Mouse (Mus musculus): ENCODE measurements around the gene Iqcc. TPM values are rescaled to one million over a fixed set of nuclear protein-coding genes. Genes with fewer than 3 reads are reported as not detected.

The Iqcc gene
- polyA plus RNA-seq (2012; ENCODE audit: insufficient read depth, low replicate concordance) = 9.7 TPM in 1 of 2 replicates, not detected in the other

DNA sequence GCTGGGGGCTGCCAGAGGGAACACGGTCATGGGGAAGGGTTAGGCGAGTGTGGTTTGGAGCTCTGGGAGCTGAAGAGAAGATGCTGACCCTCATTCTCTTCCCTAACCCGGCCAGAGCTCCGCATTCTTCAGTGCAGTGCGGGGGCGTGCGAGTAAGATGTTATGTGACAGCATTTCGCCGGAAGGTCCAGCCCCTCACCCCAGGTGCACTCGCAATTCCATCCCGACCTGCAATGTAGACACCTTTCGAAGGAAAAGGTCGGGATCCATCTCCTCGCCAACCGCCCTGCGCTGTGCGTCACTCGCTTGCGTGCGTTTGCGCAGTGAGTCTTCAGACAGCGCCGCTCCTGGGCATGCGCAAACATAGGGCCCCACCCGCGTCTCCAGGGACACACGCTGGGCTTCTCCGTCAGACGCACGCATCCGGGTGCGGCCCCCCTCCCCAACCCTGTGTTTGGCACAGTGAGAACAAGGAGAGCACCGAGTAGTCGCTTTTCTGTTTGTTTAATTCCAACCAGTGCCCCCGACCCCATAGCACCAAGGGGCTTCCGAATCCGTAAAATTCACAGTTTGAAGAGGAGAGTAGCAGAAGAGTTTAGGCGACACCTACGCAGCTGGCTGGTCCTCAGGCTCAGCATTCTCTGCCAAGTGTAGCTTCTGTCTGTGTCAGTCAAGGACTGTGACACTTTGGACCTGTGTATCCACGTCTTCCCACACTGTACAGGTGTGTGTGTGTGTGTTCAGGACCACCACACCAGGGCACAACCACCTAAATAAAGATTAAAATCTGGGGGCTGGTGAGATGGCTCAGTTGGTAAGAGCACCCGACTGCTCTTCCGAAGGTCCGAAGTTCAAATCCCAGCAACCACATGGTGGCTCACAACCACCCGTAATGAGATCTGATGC, at the start of gene Iqcc:
TSS of gene Iqcc (minus strand) at position 314 of the 906 bp plus-strand sequence.
- Histone ChIP-seq H3K27me3 (replicated peaks) (no peaks in the 10 kb centered on the region), H3K9me3 (no peaks in the 10 kb centered on the region), H3K4me1 (peaks cover 58% of the 10 kb centered on the region), H3K36me3 (replicated peaks; ENCODE audit: low read length) (peaks cover 52% of the 10 kb centered on the region), H3K4me3 (replicated peaks) (peak within 1 kb of the TSS; percentile 99)
- TF ChIP-seq GATA1 (IDR thresholded peaks at IDR 0.05; ENCODE audit: borderline replicate concordance, low read length) (no peak), FLI1 (IDR thresholded peaks at IDR 0.05; ENCODE audit: low read length) (no peak)

DNA sequence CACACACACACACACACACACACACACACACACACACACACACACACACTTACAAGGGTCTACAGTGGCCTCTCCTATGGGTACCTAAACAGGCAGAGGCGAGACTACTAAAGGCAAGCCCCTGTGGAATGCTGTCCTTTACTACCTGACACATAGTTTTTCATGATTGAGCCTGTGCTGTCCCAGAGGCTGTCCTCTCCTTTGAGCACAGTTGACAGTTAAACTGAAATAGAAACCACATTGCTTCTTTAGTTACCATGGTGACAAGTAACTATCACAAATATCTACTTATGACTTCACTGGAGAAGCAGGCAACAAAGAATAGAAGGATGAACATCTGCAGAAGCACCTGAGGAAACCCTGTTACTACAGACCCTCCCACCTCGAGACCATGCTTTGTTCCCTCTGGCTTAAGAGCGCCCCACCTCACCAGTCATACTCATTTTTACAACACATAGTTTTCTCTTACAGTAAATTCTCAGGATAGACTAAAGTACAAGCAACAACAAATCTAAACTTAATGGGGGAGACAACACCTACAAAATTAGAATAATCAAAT, 43.4 kb upstream of the Iqcc start:
- H3K9me3 ChIP-seq = no peaks in the 10 kb centered on the region
- peaks cover 63% of the 10 kb centered on the region for H3K36me3 ChIP-seq (replicated peaks; ENCODE audit: low read length)
- no peak overlapping the region for H3K4me3 ChIP-seq (replicated peaks)
- no peak for TF ChIP-seq GATA1 (IDR thresholded peaks at IDR 0.05; ENCODE audit: borderline replicate concordance, low read length)
- no peak for TF ChIP-seq FLI1 (IDR thresholded peaks at IDR 0.05; ENCODE audit: low read length)
- no peaks in the 10 kb centered on the region for H3K27me3 ChIP-seq (replicated peaks)
- peaks cover 21% of the 10 kb centered on the region for H3K4me1 ChIP-seq

DNA sequence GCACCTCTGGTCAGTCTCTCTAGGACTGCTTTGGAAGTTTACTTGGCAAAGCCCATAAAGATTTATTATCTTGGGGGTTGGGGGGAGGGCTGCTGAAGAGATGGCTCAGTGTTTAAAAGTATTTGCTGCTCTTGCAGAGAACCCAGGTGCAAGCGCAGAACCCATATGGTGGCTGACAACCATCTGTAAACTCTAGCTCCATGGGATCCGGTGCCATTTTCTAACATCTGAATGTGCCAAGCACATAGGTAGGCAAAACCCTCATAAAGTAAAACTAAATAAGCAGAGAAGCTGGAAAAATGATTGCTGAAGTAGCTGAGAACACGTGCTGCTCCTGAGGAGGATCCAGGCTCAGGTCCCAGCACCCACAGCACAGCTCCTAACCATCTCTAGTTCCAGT, 42.7 kb upstream of the Iqcc start:
- TF ChIP-seq GATA1 (IDR thresholded peaks at IDR 0.05; ENCODE audit: borderline replicate concordance, low read length) (no peak), FLI1 (IDR thresholded peaks at IDR 0.05; ENCODE audit: low read length) (no peak)
- Histone ChIP-seq H3K4me3 (replicated peaks) (no peak overlapping the region), H3K4me1 (peaks cover 21% of the 10 kb centered on the region), H3K9me3 (no peaks in the 10 kb centered on the region), H3K27me3 (replicated peaks) (no peaks in the 10 kb centered on the region), H3K36me3 (replicated peaks; ENCODE audit: low read length) (peaks cover 67% of the 10 kb centered on the region)

DNA sequence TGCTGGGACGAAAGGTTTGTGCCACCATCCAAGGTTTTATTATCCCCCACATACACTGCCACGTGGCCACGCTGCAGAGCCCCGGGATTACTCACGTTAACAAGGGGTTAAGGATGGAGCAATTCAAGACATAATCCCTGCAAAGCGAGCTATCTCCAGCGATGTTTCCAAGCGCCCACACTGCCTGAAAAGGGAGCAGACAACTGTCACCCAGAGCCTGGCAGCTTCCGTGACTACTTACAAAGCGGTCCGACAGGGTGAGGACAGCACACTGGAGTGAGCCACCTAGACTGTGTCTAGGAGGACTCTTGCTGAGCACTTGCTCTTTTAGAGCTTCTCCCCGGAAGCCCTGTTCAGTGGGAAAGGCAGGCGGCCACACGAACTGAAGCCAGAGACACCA, 35.9 kb upstream of the Iqcc start:
- TF ChIP-seq GATA1 (IDR thresholded peaks at IDR 0.05; ENCODE audit: borderline replicate concordance, low read length) = no peak
- no peak for TF ChIP-seq FLI1 (IDR thresholded peaks at IDR 0.05; ENCODE audit: low read length)
- Histone ChIP-seq H3K9me3 (no peaks in the 10 kb centered on the region), H3K27me3 (replicated peaks) (no peaks in the 10 kb centered on the region), H3K36me3 (replicated peaks; ENCODE audit: low read length) (peaks cover 94% of the 10 kb centered on the region), H3K4me1 (peaks cover 8% of the 10 kb centered on the region), H3K4me3 (replicated peaks) (no peak overlapping the region)

DNA sequence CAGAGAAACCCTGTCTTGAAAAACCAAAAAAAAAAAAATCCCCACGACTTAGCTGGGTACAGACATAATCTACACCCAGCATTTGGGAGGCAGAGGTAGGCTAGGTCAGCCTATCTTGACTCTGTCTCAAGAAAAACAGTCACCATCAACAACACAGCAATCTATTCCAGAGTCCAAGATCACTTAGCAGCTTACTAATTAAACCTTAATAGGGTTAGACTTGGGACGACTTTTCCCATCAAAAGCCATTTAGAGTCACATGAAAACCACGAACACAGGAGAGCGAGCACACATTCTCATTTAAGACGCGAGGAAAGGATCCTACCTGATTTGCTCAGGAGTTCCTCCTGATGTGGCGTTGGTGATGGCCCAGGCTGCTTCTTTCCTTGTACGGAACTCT, 31.5 kb upstream of the Iqcc start:
- Histone ChIP-seq H3K4me3 (replicated peaks) (no peak overlapping the region), H3K36me3 (replicated peaks; ENCODE audit: low read length) (peaks cover 97% of the 10 kb centered on the region), H3K4me1 (peaks cover 22% of the 10 kb centered on the region), H3K27me3 (replicated peaks) (no peaks in the 10 kb centered on the region), H3K9me3 (no peaks in the 10 kb centered on the region)
- no peak for TF ChIP-seq FLI1 (IDR thresholded peaks at IDR 0.05; ENCODE audit: low read length)
- no peak for TF ChIP-seq GATA1 (IDR thresholded peaks at IDR 0.05; ENCODE audit: borderline replicate concordance, low read length)

DNA sequence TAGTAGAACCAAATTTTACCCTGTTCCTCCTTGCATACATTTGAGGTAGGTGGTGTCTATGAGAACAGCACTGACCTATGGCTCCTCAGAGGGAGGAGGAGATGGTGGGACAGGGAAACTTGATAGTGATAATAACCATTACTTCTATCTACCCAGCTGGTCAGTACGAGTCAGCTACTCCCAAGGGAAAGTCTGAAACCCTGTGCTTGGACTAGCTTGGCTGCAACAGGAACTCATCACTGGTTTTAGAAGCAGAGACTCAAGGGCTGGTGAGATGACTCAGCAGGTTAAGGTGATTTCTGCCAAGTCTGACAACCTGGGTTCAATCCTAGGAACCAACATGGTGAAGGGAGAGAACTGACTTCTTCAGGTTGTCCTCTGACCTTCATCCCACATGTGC, 29.8 kb upstream of the Iqcc start:
- Histone ChIP-seq H3K4me1 (peaks cover 27% of the 10 kb centered on the region), H3K36me3 (replicated peaks; ENCODE audit: low read length) (peaks cover 97% of the 10 kb centered on the region)
- no peak for TF ChIP-seq FLI1 (IDR thresholded peaks at IDR 0.05; ENCODE audit: low read length)
- no peak for TF ChIP-seq GATA1 (IDR thresholded peaks at IDR 0.05; ENCODE audit: borderline replicate concordance, low read length)

DNA sequence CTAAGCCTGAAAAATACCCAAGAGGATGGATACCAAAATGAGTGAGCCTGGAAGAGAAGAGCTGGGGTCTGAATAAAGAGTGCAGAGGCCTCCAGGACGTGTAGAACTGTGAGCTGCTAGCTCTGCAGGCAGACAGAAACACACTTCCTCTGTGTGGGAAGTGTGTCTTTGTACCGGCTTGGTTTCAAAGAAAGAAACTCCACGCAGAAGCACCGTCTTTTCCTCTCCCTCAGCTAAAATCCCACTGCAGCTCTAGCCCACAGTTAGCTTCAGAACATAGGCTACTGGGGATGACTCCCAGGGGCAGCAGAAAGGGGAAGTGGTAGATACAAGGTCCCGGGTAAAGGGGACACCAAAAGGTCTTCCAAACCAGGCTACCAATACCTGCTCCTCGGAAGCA, 26.3 kb upstream of the Iqcc start:
- no peaks in the 10 kb centered on the region for H3K9me3 ChIP-seq
- peaks cover 26% of the 10 kb centered on the region for H3K4me1 ChIP-seq
- H3K4me3 ChIP-seq (replicated peaks) = no peak overlapping the region
- H3K36me3 ChIP-seq (replicated peaks; ENCODE audit: low read length) = peaks cover 72% of the 10 kb centered on the region
- no peaks in the 10 kb centered on the region for H3K27me3 ChIP-seq (replicated peaks)
- TF ChIP-seq GATA1 (IDR thresholded peaks at IDR 0.05; ENCODE audit: borderline replicate concordance, low read length) = no peak
- no peak for TF ChIP-seq FLI1 (IDR thresholded peaks at IDR 0.05; ENCODE audit: low read length)

More for the DNA sequence above, 29.8 kb upstream of the Iqcc start:
- no peak overlapping the region for H3K4me3 ChIP-seq (replicated peaks)
- no peaks in the 10 kb centered on the region for H3K9me3 ChIP-seq
- no peaks in the 10 kb centered on the region for H3K27me3 ChIP-seq (replicated peaks)

DNA sequence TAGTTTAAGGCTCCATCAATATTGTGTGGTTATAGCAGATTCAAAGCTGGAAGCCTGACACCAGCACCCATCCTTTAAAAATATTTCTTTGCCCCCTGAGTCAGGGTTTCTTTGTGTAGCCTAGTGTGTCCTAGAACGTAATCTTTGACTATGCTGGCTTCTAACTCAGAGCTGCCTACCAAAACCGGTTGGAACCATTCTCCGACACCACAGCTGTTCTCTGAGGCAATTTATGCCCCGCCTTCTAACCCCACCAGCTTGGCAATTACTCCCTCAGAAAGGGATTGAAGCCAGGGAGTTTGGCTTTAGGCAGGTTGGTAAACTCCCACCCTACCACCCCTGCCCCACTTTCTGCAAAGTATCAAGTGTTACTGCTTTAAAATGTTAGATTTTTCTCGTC, 22.9 kb upstream of the Iqcc start:
- Histone ChIP-seq H3K36me3 (replicated peaks; ENCODE audit: low read length) (peaks cover 62% of the 10 kb centered on the region), H3K27me3 (replicated peaks) (no peaks in the 10 kb centered on the region), H3K9me3 (no peaks in the 10 kb centered on the region), H3K4me3 (replicated peaks) (peak overlapping the region; percentile 95), H3K4me1 (peaks cover 48% of the 10 kb centered on the region)
- no peak for TF ChIP-seq GATA1 (IDR thresholded peaks at IDR 0.05; ENCODE audit: borderline replicate concordance, low read length)
- no peak for TF ChIP-seq FLI1 (IDR thresholded peaks at IDR 0.05; ENCODE audit: low read length)

DNA sequence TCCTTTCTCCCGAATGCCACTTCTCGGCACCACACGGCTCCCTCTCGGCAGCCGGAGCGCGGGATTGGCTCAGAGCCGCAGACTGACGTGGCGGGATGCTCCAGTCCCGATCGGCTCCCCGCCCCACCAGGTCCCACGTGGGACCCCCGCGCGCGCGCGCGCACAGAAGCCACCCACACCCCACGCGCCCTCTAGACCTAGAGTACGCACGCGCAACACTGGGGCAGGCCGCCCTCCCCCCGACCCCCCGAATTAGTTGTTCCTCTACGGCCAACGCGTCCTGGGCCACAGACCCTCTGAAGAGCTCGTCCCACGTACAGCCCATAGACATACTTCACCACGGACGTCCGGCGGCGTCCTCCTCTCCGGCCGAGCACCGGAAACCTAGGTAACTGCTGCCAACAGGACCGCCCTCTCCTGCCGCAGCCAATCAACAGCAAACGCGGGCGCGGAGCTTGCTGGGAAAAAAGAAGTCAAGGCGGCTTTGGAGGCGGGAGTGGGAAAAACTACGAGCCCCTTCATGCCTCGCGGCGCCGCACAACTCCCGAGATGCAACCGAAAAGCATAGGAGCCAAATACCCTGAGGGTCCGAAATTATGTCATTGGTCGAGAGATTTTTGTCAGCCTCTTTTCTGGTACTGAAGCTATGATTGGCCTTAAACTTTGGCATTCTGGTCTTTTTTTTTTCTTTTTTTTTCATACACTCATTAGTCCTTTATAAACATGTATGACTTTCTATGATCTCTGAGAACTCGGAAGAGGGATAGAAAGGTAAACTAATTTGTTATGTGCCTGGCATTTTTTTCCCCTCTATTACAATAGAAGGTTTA, 22.0 kb upstream of the Iqcc start, which contains the start of gene Txlna:
TSS of gene Txlna (minus strand) at position 428 of the 830 bp plus-strand sequence.
- Histone ChIP-seq H3K9me3 (no peaks in the 10 kb centered on the region), H3K36me3 (replicated peaks; ENCODE audit: low read length) (peaks cover 62% of the 10 kb centered on the region), H3K27me3 (replicated peaks) (no peaks in the 10 kb centered on the region), H3K4me1 (peaks cover 46% of the 10 kb centered on the region), H3K4me3 (replicated peaks) (peak within 1 kb of the TSS; percentile 95)
- TF ChIP-seq FLI1 (IDR thresholded peaks at IDR 0.05; ENCODE audit: low read length) (no peak), GATA1 (IDR thresholded peaks at IDR 0.05; ENCODE audit: borderline replicate concordance, low read length) (no peak)
